Mouse (Mus musculus) bone marrow, adult 2 months (tissue): Measurements from ENCODE around the gene Raf1. TPM values are rescaled to one million over a fixed set of nuclear protein-coding genes. Genes with fewer than 3 reads are reported as not detected.
A peak's percentile ranks its signal among the peaks of the same experiment; 100 is the strongest.

ENCODE experiments used
- H3K27ac ChIP-seq: fragments of 200-500 bp; 2 replicates; pipeline ENCODE4 v1.5.1; 2012; ENCODE audit warnings: low read depth, mild to moderate bottlenecking, control low read depth, inconsistent platforms, low read length; ENCODE audit not compliant: control insufficient read depth, poor library complexity, insufficient read depth
- H3K4me1 ChIP-seq: fragments of 200-500 bp; 2 replicates; pipeline ENCODE4 v1.6.1; 2011; ENCODE audit warnings: low read length; ENCODE audit not compliant: control insufficient read depth, insufficient read depth
- H3K4me3 ChIP-seq: fragments of 200-500 bp; replicated peaks from 2 replicates; pipeline ENCODE3; 2011; ENCODE audit warnings: mild to moderate bottlenecking, low read depth, low read length, control low read depth; ENCODE audit not compliant: control insufficient read depth
- CTCF ChIP-seq: fragments of 200-500 bp; IDR thresholded peaks from 2 replicates; pipeline ENCODE4 v1.5.1; 2011; ENCODE audit warnings: low read length, control low read depth; ENCODE audit not compliant: control insufficient read depth, insufficient read depth
- POLR2A ChIP-seq: fragments of 200-500 bp; IDR thresholded peaks from 2 replicates; pipeline ENCODE4 v1.6.1; 2011; ENCODE audit warnings: low read depth, mild to moderate bottlenecking, control low read depth, low read length, borderline replicate concordance; ENCODE audit not compliant: control insufficient read depth
- WGBS: fragments of 180-500 bp; shearing (Covaris S2); methylation state at CpG from one replicate; pipeline ENCODE4 v1.1.7; 2018; 5-methylcytosine and 5-hydroxymethylcytosine counted together
- polyA plus RNA-seq: library from polyadenylated mRNA; stranded (reverse); fragments of >200 nt; gene quantifications from 2 replicates; pipeline ENCODE4 v1.2.4, GENCODE M21; 2011; ENCODE audit warnings: low replicate concordance; ENCODE audit not compliant: missing spikeins, insufficient read depth, insufficient read length

Raf1 gene
- polyA plus RNA-seq, 1 experiment = 65.4 TPM

GRCm38 (mm10) chr6:115626121-115626520, 50.3 kb downstream of the Raf1 start:
- no peak for TF ChIP-seq CTCF
- no peak for TF ChIP-seq POLR2A
- 88% methylated on average over 5 of the region's 5 CpGs for whole genome bisulfite sequencing
- H3K27ac ChIP-seq = no peak overlapping the region
- H3K4me3 ChIP-seq = no peak overlapping the region
- H3K4me1 ChIP-seq = no peaks in the 10 kb centered on the region

- no peaks in the 10 kb centered on the region for H3K4me1 ChIP-seq
- TF ChIP-seq CTCF = no peak
- no peak for TF ChIP-seq POLR2A
- H3K27ac ChIP-seq = no peak overlapping the region
- 15% methylated on average over 1 of the region's 1 CpGs for WGBS
- H3K4me3 ChIP-seq = no peak overlapping the region
Measured at GRCm38 (mm10) chr6:115620942-115621341, 55.5 kb downstream of the Raf1 start.

DNA sequence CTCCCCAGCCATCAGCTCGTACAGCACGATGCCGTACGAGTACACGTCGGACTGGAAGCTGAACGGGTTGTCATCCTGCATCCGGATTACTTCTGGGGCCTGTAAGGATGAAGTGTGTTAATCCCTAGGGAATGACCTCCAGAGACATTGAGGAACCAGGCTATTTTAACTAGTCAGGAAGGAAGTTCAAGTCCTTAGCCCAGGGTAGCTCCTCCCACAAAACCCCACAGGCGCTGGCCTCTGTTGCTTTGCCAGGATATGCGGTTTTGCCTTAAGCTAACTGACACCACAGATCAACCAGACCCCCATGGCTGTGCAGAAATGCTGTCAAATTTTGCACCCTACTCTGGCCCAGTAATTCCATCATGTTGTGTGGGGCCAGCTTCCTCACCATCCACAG, 56.6 kb downstream of the Raf1 start:
- no peak for TF ChIP-seq CTCF
- no peak for TF ChIP-seq POLR2A
- Histone ChIP-seq H3K4me1 (no peaks in the 10 kb centered on the region), H3K4me3 (no peak overlapping the region), H3K27ac (no peak overlapping the region; the same call in 1 of the 2 replicates)
- 42% methylated on average over 10 of the region's 10 CpGs for WGBS

DNA sequence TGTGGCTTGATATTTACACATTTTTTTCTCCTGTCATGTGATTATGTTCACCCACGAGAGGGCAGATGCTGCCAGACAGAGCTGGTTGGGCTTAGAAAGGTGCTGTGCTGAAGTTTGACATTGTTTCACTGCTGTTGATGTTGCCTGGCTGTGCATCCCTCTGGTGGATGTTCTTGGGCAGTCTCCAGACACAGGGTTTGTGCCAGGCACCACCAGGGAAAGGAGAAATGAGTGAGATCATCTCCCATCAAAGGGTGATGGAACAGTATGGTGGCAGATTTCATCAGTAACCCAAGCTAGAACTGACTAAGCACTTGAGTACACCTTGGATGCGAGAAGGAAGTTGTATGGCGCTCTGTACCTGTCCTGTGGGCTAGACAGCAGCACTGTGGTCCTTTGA, 60.5 kb downstream of the Raf1 start:
- TF ChIP-seq POLR2A (no peak), CTCF (no peak)
- H3K27ac ChIP-seq = no peak overlapping the region
- 77% methylated on average over 3 of the region's 3 CpGs for WGBS
- H3K4me3 ChIP-seq = no peak overlapping the region
- H3K4me1 ChIP-seq = no peaks in the 10 kb centered on the region

- TF ChIP-seq POLR2A (no peak), CTCF (no peak)
Measured at GRCm38 (mm10) chr6:115613793-115614192, 62.6 kb downstream of the Raf1 start.

GRCm38 (mm10) chr6:115610301-115610700, 66.1 kb downstream of the Raf1 start:
- no peak for TF ChIP-seq POLR2A
- no peak for TF ChIP-seq CTCF
- Histone ChIP-seq H3K4me1 (no peaks in the 10 kb centered on the region; the same call in 1 of the 2 replicates), H3K27ac (no peak overlapping the region), H3K4me3 (no peak overlapping the region)
- 86% methylated on average over 5 of the region's 5 CpGs for WGBS

More at GRCm38 (mm10) chr6:115613793-115614192, 62.6 kb downstream of the Raf1 start:
- H3K4me1 ChIP-seq = no peaks in the 10 kb centered on the region
- H3K4me3 ChIP-seq = no peak overlapping the region
- H3K27ac ChIP-seq = no peak overlapping the region

DNA sequence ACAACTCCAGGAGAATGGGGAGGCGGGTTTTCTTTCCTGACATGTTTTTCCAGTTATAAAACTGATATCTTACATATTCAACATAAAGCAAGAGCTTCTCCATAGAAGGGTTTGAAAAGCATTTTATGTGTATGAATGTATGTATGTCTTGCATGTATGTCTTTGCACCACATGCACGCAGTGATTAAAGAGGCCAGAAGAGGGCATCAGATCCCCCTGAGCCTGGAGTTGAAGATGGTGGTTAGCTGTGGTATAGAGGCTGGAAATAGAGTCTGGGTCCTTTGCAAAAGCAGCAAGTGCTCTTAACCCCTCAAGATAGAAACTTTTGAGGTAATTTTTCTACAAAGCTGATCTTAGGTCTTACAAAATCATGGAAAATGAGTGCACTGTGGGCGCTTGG, 67.3 kb downstream of the Raf1 start:
- 79% methylated on average over 3 of the region's 3 CpGs for WGBS
- TF ChIP-seq CTCF (peak; percentile 53), POLR2A (no peak)
- Histone ChIP-seq H3K4me1 (no peaks in the 10 kb centered on the region; the same call in 1 of the 2 replicates), H3K27ac (no peak overlapping the region), H3K4me3 (no peak overlapping the region)

DNA sequence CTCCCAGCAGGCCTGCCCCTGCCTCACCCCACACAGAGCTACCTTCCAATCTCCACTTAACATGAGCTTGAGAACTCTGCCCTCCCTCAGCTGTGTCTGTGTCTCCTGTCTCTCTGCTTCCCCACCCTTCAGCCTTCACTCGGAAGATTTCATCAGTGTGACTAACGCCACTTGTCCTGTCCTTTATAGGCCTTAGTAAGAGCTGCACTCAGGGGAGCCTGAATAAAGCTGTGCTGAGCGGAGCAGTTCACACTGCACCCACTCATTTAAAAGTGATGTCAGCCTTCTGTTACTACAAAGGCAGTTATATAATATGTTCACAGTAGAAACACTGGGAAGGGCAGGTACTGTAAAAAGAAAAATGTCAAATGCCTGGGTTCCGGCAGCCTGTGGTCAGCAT, 69.0 kb downstream of the Raf1 start:
- TF ChIP-seq CTCF = no peak
- TF ChIP-seq POLR2A = no peak
- 81% methylated on average over 4 of the region's 4 CpGs for whole genome bisulfite sequencing
- H3K4me1 ChIP-seq = no peaks in the 10 kb centered on the region; the same call in 1 of the 2 replicates
- no peak overlapping the region for H3K4me3 ChIP-seq
- H3K27ac ChIP-seq = no peak overlapping the region

GRCm38 (mm10) chr6:115606461-115606860, 70.0 kb downstream of the Raf1 start:
- TF ChIP-seq POLR2A (no peak), CTCF (no peak)
- H3K4me1 ChIP-seq = no peaks in the 10 kb centered on the region; the same call in 1 of the 2 replicates
- no peak overlapping the region for H3K27ac ChIP-seq
- WGBS = 81% methylated on average over 1 of the region's 1 CpGs
- H3K4me3 ChIP-seq = no peak overlapping the region

DNA sequence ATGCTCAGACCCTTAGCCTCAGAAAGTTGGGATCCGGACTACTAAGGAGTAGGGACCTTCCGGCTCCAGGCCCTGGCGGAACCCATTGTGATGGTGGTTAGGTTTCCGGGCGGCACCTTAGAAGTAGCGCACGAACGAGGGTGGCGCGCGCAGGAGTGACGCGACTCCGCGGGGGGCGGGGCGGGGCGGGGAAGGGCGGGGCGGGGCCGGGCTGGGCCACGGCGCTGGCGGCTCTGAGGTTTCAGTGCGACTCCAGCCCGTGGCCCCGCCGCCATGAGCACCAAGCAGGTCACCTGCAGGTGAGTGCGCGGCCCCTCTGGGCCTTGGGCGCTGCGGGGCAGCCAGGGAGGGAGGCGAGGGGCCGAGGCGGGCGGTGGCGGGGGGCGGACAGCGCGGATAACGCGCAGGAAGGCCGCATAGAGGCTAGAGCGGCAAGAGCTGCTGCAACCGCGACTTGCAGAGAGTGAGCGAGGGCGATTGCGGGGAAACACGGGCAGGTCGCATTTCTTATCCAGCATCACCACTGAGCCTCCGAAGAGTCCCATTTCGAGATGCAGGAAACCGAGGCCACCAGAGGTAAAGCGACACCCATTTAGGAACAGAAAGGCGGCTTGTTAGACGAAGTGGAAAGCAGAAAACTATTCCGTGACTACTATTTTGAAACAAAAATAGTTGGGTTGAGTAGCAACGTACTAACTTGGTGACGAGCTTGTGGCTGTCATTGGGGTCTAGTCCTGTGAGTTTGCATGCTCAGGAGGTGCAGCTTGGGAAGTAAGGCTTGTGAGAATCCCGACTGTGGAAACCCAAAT, 74.5 kb downstream of the Raf1 start, which contains the start of gene Mkrn2:
TSS of gene Mkrn2 (plus strand) at position 188 of the 809 bp plus-strand sequence.
- TF ChIP-seq CTCF (no peak), POLR2A (peak; percentile 70; the same call in 1 of the 2 replicates)
- under 1% methylated on average over 61 of the region's 61 CpGs for WGBS
- peak within 1 kb of the TSS; percentile 49; the same call in 1 of the 2 replicates for H3K27ac ChIP-seq
- no peaks in the 10 kb centered on the region; the same call in 1 of the 2 replicates for H3K4me1 ChIP-seq
- peak within 1 kb of the TSS; percentile 90 for H3K4me3 ChIP-seq
